Mouse (Mus musculus): ENCODE measurements at regions not wholly inside any gene's neighbourhood (a gene's known extent, or its start where the extent isn't known, plus 50 kb on each side); places are given as distances from the start of the nearest gene placed in this dataset.
A peak's percentile ranks its signal among the peaks of the same experiment; 100 is the strongest.

DNA sequence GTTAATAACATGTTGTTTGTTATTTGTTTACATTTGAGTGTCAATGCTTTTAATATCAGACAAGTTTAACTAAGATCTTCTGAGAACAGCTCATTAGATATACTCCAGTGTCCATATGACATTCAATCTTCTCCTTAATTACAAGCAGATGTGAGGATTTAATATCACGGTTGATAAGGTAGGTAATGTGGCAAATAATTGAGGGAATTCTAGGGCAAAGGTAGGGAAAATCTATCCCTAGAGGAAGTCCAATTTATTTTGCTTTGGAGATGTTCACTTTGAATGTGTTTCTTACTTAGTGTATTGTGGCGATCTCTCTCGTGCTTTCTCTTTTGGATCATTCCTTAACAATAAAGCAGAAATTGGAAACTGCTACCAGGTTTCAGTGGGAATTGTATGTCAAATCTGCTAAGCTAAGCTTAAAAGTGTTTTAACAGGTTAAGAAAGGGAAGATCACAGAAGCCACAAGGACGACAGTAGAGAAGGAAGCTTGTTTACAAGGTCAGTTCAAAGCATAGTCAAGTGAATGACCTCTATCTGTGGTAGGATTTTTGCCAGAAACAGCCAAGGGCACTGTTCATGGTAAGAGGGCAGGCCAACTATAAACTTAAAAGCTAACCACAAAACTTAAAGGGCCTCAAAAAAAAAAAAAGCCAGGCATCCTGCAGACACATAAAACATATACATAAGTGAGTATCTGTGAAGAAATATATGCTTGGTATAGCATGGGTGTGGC lies 282.2 kb upstream of the Xrcc4 start:
- DNase-seq = no peak

DNA sequence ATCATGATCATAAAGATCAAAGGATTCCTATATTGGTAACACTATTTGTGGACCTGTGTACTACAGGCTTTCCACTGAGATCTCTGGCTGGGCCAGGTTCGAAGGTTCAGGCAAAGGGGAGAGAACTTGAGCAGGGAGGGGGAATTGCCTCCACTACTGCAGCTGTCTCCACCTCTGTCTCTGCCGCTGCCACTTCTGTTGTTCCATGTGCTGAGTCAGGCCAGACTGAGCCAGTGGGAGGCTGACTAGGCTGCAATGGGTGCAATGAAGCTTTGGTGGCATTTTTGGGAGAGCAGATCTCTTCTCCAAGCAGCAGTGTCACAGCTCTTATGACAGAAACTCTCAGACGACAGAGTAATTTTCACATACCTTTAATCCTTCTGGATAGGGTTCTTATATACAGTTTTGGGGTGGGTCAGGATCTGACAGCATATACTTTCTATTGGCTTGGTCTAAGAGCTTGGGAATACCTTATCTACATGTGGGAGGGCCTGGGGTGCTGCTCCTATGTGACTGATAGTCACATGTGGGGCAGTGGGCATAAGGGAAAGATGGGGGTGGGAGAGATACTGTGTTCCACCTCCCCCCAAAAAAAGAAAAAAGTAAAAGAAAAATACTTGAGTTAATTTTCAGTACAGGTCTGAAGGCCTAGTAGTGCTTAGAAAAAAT lies 281.5 kb upstream of the Xrcc4 start:
- no peak for DNase-seq

DNA sequence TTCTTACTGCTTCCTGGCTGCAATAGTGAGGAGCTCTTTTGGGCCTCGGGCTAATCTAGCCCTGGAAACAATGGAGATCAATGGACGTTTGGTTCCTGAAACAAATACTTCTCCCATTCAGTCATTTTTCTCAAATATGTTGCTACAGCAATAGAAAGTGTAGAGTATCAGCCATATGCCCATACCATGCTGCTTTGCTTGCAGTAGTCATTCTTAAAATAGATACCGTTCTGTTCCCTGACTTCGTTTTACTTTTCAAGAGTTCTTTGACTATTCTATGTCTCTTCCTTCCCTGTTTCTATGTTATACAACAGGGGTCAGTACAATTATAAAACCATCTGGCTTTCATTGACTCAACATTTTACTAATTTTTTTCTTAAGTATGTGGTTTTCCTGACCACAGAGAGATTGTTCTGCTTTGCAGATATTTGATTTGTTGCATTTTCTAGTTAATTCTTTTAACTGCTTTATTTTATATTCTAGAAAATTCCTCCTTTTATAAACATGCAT lies 275.2 kb upstream of the Xrcc4 start:
- no peak for DNase-seq

DNA sequence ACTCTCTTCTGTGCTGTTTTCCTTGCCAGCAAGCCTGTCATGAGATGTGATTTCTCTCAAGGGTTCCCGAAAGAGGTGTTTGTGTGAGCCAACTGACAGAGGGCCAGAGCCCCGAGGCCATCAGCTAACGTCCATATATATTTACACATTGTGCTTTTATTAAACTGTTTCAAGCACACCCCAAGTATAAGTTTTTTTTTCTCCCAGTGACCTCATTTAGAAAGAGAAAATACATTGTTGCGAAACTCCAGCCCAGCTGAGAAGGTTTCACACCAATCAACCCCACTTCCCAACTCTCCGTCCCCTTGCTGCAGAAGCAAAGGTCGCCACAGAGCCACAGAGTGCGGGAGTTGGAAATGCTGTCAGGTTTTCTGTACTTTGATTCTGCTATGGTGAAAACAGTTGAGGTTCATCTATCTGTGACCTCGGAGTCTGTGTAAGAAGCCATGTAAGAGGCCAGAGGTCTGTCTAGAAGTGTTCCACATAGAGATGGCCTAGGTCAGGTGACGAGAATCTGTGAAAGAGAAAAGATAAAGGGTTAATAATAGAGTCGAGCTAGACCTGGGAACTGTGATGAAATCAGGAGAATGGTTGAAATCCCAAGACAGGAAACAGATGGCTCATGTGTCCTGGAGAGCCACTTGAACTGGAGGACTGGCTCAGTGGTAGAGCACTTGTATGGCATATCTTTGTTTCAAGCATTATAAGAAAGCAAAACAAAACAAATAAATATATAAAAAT lies 270.6 kb upstream of the Xrcc4 start:
- DNase-seq = no peak

DNA sequence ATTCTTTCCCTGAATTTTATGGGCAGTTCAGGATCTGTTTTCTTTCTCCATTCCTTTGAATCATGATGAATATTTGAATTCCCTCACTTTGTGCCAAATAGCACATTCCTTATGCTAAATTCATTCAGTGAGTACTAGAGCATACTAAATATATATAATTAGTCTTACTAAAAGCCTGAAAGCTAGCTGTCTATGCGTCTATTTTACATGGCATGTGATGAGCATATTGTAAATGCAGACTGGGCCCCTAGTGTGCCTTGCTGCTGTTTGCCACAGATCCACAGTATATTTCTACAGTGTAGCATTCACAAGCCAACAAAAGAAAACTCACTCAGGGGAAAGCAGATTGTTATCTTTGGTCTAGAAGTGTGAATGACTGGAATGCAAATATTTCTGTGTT lies 268.7 kb upstream of the Xrcc4 start:
- no peak for DNase-seq

DNA sequence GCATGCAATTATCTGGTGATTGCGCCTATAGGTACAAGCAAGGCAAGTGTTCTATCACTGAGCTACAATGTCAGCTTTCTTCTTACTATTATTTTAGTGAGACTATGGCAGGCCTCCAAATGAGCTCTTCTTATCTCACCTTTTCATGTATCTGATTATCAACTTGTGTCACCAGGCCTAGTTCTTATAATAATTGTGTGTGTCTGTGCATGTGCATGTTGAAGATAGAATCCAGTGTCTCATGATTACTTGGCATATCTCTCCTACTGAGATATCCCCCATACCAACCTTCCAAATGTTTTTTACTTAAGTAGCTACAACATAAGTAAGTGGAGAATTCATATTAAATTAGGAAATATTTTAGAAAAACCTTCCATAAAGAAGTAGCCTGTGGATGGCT lies 266.2 kb upstream of the Xrcc4 start:
- DNase-seq = no peak

DNA sequence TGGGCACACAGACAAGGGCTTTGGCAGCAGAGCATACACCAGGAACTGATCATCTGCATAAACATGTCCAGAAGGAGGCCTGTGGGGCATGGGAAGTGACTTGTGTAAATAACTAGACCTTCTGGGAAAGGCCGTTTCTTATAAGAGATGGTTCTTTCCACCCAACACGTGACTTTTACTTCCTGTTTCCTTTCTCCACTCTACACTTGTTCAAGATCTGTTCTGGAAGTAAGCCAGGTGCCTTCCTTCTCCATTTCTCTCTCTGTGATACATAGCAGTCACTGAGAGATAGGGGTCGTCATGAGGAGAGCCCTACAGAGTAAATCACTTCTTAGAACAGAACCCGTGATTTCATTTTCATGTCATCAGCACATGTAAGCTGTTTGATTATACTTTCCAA lies 253.4 kb upstream of the Xrcc4 start:
- DNase-seq = no peak

DNA sequence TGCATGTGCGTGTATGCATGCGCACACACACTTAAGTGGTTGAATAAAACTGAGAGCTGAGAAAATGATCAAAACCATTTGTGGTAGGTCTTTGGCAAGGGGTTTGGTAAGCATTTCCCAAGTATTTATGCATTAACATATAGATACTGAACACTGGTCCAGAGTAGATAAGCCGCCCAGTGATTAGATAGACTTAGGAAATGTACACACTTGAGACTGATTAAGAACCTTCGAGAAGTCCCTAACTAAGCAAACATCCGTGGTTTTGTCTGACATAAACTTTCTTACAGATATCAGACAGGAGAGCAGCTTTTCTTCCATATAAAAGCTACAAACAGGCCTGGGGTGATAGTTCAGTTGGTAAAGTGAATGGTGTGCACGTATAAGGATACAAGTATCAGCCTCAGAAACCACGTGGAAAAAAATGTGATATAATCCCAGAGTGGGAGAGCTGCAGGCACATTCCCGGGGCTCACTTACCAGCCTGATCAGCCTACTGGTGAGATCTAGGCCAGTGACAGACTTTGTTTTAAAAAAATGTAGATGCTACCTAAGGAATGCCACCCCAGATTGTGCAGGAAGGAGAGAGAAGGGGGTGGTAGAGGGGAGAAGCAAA lies 252.3 kb upstream of the Xrcc4 start:
- DNase-seq = no peak

DNA sequence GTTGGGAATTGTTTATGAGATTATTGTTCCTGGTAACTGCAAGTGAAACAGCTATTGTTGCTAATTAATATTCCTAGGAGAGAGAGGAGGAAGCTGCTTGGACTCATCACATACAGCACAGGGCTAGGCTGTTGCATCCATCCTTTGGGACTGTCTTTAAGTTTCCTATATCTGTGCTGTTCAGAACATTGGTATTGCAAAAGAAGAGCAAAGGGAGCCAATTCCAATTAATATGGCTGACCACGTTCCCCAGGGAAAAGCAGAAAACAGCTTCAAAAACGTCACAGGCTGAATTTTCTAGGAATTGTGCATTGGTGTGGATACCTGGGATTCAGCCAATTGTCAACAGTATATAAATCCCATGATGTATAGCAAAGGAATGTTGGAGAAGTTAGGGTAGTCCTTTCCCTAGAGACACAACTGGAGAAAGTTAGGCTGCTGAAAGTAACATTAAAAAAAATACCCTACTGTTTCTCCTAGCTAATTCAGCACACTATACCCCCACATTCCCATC lies 251.3 kb upstream of the Xrcc4 start:
- DNase-seq = no peak

DNA sequence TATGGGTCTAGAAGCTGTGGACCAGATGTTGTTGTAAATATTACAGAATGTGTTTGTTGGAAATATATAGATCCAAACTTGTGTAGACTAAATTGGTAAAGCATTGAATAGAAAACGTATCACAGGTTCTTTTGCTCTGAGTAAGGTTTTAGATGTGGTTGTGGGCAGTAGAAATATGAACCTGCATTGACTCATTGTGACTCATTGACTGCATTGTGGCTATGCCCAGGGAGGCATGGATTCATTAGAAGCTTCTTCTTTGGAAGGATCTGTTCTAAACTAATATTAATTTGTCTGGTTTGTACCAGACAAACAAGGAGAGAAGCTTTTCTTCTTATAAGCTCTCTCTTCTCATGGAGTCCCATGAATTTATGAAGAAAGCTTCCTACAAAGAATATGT lies 248.2 kb upstream of the Xrcc4 start:
- no peak for DNase-seq

DNA sequence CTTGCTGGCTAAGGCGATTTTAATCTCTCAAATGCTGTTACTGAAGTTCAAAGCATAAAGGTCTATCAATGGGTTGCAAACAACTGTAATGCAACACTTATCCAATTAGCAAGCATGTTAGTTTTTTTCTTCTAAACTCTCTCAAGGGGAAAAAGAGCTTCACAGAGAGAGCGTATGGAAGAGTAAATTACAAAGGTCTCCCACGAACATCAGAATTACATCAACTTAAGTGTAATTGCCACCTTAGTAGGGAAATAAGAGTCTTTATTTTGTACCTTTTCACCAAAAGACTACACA lies 246.3 kb upstream of the Xrcc4 start:
- no peak for DNase-seq

DNA sequence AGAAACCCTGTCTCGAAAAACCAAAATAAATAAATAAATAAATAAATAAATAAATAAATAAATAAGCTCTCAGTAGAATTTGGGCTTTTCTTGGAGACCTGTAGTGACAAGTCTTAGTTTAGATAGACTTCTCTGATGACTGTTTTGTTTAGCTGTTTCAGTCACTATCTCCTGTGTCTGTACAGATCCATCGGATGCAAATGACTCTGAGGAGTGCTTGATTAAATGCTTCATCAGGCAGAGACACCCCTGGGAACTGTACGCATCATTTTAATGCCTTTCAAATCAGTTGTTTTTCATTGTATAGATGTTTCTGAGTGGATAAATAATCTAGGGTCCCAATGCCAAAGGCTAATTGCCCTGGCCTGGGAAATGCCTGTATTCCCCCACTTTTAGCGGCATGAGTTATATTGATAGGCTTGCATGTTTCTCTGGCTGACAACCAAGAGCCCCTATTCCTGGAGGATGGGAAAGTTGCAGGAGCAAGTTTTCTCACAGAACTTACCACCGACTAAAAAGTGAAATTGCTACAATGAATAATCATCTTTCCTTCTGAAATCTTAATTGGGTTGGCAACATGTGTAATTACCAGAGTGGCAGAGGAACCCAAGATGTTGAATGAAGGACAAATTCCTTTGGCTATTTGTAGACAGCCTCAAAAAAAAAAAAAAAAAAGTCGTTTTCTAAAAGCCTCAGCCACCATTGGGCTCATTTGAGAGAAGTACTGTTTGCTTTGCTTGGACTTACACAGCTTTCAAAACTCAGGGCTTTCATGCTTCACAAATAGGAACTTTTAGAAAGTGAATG lies 245.7 kb upstream of the Xrcc4 start:
- DNase-seq = no peak

DNA sequence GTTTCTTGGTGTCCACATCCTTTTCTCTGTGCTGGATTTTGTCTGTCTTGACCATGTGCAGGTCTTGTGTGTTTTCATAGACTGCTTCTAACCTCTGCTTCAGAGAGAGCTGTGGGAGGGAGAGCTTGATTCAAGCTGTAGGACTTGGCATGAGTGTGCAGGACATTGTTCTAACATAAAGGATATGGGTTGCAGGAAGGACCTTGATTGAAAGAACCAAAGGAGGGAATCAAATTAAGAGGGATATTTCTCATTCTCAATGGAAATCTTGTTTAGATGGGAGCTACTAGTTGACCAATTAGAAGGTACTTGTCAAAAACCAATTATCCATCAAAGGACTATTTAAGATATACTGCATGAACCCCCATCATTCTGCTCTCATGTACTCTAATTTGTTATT lies 244.9 kb upstream of the Xrcc4 start:
- no peak for DNase-seq

DNA sequence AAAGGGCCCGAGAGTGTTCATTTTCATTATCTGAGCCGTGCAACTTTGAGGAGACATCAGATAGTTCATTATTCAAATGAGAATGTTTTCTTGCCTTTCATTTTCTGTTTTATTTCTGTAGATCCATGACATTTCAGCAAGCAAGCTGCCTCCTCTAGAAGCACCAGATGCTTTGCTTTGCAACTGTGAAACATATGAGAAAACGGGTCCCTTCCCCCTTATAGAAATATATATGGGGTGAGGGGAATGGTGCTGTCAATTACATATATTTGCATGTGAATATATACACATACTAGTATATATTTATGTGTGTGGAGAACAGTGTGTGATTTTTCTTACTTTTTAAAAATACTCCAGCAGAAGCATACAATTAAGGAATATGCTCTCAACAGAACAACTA lies 235.8 kb upstream of the Xrcc4 start:
- DNase-seq = peak; percentile 6

DNA sequence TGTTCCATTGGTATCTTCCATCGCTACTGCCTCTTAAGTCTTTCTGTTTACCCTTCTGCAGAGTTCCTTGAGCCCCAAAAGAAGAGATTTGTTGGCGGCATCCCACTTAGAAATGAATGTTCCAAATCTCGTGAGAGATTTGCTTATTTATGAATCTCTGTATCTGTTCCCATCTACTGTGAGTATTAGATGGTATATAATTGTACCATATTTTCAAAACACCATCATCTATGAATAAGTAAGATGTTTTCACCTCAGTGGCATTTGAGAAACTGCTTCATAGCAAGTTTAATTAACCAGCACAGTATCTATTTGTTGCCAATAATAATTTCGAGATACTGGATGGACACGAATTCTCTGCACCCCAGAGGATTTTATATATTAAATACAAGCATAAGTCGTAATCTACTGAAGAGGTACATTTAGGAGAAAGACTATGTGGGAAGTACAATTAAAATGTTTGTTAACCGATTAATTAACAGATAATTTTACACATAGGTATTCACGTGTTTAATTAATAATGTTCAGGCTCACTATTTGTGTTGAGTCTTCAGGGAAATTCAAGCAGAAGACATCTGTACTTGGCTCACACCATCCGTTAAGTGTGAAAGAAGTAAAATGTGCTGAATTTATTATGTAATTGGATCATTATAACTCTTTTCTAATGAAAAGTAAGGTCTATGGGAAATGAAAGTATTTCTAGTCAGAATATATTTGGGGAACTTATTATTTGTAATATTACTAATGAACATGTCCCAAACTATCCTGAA lies 224.0 kb upstream of the Xrcc4 start:
- DNase-seq = no peak

DNA sequence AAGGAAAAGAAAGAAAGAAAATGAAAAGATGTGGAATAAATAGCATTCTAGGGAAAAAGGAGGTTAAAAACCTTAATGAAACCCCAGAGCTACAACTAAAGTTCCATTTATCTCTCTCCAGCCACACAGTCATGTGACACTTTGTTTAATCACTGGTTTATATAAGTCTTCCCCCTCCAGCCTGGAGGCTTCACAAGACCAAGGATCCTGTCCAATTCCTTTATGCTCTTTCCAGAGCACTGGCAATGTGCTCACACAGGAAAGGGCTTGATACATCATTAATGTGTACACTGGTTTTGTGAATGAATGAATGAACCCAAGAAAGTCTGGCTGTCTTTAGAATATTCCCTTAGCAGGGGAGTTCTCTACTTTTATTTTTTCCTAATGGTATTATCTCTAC lies 221.1 kb upstream of the Xrcc4 start:
- DNase-seq = no peak

DNA sequence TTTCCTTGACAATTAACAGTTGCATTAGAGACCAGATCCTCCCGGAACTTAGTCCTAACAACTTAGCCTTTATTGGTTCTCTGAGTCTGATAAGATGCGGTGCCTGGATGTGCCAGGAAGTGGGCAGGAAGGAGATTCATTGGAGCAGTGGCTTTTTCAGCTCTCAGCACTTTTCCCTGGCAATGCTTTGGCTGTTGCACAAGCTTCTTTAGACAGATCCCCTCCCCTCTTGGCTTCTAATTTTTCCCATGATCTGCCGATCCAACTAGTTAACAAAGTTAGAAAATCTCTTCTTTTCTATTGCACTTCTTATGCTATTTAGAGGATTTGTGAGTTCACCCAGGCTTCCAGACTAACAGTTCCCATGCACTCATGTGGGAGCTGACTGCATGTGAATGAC lies 211.1 kb upstream of the Xrcc4 start:
- DNase-seq = no peak

DNA sequence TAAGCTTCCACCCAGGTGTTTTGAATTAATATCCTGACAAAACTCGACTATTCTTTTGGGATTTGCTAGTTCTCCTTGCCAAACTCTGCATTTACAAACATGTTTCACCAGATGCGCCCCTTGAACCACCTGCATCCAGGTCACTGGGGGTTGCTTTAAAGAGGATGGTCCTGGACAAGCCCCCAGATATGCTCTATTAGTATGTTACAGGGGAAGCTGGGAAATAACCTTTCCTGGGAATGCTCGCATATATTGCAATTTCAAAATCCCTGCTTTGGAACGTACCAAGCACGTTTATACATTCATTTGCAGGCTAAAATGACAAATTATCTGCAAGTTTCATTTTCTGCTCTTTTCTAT lies 205.2 kb upstream of the Xrcc4 start:
- DNase-seq = no peak

DNA sequence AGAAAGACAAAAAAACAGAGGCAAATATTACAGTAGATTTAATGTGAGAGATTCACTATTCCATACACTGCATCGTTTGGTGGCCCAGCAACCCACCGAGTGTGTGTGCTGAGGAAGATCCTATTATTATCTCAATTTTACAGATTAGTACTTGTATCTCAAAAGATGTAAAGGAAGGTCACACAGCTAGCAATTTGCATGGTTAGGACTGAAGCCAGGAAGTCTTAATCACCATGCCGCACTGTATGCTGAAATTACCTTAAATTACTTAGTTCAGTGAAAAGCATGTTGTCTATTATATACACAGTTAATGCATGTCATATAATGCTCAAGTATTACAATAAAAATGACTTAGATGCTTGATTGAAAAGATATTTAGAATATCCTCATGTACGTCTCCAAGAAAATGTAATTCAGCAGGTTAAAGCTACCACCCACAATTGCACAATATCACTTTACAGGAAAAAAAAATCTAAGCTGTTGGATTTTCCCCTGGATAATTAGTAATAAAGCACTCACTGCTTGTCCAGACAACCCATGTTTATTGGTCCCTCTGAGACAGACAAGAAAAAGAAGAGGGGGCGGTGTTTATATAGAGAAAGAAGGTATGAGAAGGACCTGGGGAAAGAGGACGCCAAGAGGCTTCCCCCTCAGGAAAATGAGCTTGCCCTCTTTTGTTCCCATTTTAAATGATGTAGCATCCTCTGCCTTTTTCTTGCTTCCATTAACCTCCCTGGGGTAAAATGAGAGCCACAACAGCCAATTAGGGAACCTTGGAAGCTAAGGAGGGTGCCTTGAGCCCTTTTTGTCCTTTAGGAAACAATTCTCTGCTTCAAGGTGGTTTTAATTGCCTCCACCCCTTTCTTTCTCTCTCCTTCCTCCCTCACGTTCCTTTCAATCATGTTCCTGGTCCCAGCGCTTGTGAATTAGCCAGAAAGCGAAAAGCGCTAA lies 204.6 kb upstream of the Xrcc4 start:
- DNase-seq = no peak

DNA sequence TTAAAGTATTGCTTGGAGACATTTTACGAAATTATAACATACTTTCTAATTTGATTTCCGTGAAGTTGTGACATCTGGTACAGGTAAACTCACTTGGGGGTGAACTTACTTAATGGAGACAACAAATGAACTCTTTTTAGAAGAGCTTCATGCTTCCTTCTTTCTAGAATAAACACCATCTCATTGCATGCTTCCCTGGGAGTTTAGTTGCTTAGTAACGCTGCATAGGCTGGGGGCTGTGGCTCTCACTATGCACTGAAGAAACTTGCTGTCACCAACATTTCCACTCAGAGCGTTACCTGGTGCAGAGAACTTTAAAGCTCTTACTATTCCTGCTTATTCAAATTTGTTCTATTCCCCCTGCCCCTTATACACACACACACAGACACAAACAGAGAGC lies 203.5 kb upstream of the Xrcc4 start:
- no peak for DNase-seq

DNA sequence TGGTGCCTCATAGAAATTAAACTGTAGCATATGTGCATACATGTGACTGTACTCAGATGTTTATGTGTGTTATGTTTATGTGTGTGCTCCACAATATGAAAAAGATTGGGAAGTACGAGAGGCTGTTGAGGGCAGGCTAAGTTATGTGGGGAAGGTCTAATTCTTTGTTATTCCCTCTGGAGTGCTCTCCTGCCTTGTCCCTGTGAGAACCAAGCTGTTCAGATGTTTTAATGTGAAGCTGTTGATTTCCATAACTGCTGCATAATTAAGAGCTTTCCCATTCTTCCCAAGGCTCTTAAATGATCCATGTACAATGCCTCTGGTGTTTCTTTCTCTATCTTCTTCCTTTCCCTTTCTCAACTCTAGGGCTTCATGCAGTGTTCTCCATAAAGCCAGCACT lies 202.7 kb upstream of the Xrcc4 start:
- no peak for DNase-seq
